Mouse (Mus musculus): ENCODE data around the gene Sgca.

Gene Sgca

DNA sequence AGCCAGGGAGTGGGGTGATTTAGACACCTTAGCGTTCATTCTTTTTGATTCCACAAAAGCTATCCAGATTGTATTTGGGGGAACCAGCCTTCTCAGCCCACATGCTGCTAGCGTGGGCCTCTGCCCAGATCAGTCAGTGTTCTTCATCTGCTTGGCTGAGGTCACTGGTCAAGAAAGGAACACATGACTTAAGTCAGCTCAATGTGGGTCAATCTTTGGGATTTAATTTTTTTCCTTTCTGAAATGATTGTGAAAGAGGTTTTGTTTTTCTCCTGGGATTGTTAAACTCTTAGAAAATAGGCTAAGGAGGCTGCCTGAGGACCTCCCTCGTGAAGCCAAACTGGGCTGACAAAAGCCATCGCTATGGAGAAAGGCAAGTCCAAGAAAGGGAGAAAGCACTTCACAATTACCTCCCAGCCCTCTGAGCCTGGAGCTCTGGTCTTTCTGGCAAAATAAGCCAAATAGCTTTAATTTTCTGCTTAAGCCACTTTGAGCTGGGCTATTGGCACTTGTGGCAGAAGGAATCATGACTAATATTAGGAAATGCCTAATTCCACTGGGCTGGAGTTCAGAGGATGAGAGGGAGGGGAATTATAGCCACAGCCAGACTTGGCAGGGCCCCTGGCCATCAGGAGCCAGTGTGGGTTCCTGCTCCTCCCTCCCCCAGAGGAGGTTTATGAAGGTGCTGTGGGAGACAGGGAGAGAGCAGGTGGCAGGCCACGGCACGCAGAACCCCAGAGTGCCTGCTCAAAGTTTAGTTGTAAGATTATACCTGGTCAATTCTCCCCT is 62.6 kb downstream of the Sgca start:
- DNase-seq (ENCODE audit: low spot score in 2 of 2) = no peak
